Mouse (Mus musculus): ENCODE measurements at regions not wholly inside any gene's neighbourhood (a gene's known extent, or its start where the extent isn't known, plus 50 kb on each side); places are given as distances from the start of the nearest gene placed in this dataset.

DNA sequence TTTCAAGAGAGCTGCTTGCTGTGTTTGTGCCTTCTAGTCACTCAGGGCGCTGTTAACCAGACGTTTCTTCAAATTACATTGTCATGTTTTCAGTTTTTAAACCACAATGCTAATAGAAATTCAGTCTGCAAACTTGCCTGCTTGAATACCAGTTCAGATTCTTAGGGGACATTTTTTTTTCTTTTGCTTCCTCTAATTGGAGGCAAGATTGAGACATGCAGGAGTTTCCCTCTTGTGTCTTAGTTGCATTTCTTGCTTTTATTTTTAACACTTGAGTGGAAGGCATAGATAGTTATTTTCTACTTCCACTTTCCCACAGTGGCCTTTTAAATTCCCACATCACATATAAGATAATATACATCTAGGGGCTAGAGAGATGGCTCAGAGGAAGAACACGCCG is 246.8 kb downstream of the Grpr start:
- no peak for DNase-seq (ENCODE audit: low spot score)

DNA sequence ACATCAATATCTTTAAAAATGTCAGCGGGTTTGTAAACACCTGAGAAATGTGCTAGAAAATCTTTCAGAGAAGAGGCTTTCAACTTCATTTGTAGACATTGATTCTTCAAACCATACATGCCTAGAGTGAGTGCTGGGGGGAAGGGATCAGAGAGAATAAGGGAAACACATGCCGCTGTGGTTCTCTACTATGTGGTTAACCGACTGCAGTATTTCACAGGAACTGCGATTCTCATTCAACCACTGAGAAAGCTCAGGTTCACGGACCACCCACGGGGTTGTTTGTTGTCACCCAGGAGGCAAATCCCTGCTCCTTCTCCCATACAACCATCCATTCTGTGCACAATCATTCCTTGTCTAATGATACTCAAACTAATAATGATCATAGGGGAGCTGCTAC is 248.4 kb downstream of the Grpr start:
- DNase-seq (ENCODE audit: low spot score), result no peak

DNA sequence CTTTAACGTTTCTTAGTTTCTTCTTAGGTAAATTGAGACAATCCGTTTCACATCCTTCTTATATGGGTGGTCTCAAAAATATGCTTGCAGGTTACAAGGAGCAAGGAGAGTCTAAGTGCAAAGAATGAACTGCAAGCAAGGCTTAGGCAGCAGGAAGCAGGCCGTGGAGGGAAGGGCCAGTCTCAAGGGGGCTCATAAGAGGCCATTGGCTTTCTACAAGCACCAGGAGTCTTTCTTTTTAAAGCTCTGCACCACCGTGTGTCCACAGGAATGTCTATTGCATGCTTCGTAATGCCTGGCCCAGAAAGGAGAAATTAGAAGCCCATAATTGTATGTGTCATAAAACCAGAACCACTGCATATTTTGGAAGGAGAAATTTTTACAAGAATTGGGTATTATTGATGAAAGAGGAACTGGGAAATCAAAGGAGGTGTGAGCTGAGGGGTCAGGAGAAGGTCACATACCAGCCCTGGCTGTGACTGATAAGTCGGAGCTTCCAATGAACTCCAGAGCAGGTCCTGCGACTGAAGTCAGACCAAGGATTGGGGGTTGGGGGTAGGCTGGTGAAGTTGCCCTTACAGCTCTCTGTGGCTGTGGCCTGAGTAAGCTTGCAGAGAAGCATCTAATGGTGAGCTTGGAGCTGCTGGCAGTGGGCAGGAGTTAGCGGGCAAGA is 252.4 kb downstream of the Grpr start:
- DNase-seq (ENCODE audit: low spot score), result no peak

DNA sequence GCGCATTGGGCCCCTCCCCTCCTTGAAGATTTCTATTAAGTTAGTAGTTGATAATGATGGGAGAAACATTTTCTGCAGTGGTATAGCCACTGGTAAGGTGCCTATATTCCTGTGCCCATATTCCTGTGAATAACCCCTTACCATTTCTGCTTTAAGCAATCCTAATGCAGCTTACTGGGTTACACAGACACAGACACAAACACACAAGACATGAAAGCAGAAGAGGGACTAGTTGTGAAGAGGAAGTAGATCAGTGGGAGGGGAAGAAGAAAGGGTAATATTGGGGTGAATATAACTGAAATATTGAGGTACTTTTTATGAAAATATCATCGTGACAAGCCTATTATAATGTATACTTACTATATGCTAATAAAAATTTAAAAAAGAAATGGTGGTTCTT is 288.2 kb downstream of the Grpr start:
- no peak for DNase-seq (ENCODE audit: low spot score)

DNA sequence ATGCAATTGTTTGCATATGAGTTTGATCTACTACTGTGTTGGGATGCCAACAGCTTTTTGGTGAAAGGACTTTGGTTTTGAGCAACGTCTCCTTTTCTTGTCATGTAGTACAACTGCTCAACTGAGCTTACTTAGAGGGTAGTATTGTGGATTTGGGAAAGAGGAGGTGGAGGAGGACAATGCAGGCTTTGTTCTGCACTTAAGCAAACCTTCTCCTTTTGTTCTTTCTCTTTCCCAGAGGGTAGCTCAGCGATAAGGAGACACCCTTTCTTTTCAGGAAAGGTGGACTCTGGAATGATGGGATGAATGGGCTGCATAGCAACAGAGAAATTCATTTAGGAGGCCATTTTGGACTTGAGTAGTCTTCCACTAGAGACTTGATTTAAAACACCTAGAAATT is 288.6 kb upstream of the S100g start:
- DNase-seq (ENCODE audit: low spot score), result no peak

DNA sequence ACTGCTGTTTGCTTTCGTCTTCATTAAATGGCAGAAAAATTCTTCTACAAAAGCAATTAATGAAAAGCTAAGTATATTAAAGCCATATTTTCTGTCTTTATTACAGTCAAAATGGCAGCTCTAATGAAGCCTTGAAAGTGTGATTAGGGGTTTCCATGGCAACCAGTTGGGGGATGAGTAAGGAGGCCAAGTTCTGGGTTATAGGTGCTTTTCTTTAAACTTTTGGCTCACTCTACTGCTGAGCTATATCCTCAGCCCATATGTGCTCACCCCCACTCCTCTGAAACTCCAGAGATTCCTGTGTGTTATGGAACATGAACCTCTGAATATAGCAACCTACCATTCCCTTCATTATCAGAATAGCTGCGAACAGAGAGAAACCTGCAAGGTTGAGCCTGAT is 240.9 kb upstream of the S100g start:
- DNase-seq (ENCODE audit: low spot score), result no peak

DNA sequence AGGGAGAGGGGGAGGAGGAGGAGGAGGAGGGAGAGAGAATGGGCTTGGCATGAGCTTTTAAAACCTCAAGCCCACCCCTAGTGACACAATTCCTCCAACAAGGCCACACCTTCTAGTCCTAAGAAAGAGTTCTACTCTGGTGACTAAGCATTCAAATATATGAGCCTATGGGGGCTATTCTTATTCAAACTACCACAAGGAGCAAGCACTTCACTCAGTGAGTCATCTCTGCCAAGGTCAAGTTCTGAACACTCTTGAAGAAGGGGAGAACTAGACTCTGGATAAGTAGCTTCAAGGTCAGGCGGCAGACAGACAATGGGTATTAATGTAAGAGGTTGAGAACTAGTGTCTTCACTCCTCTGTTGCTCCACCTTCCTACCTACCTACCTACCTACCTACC is 239.0 kb upstream of the S100g start:
- DNase-seq (ENCODE audit: low spot score), result no peak

DNA sequence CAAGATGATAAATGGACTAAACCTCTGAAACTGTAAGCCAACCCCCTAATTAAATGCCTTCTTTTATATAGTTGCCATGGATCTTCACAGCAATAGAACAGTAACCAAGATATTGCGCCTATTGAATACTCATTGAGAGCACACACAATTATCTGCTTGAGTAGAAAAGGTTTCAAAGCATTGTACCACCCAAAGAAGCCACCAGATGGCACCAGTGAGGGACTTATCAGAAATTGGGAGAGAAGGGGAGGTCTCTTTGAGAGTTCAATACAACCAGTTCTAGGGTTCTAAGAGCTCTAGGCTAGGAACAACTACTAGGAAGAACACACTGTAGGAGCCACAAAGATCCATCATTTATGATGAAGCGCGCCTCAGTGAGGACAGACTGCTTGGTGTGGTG is 217.2 kb upstream of the S100g start:
- no peak for DNase-seq (ENCODE audit: low spot score)

DNA sequence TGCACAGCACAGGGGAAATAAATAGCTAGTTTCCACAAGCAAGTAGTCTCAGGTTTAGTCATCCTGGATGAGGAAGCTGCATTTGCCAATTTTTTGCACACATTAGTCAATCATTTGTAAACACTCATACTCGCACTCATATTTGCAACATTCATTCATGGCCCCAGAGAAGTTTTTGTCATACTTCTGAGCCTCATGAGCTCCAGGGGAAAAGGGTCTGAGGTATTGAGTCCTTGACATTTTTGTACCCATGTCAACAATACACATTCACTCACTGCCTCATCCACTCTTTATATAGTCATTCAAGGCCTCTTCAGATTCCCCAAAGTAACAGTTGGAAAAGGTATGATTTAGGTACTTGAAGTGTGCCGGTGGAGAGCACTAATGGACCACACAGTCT is 200.4 kb upstream of the S100g start:
- DNase-seq (ENCODE audit: low spot score), result no peak

DNA sequence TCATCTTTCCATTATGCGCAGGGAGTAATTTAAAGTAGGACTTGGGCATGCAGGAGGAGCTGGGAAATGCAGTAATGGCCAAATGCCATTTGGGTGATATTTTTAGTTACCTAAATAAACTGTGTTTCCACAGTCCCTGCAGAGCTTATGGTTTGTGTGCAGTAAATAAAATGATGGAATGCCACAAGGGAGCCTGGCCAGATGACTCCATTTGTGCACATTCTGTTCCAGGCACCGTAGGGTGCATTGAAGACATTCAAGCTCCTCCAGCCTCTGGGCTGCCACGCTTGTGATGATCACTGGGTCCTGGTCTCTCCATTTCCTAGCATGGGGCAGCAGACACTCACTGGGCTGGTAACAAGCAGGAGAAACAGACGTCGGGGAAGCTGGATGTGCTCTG is 190.9 kb upstream of the S100g start:
- DNase-seq (ENCODE audit: low spot score), result no peak

DNA sequence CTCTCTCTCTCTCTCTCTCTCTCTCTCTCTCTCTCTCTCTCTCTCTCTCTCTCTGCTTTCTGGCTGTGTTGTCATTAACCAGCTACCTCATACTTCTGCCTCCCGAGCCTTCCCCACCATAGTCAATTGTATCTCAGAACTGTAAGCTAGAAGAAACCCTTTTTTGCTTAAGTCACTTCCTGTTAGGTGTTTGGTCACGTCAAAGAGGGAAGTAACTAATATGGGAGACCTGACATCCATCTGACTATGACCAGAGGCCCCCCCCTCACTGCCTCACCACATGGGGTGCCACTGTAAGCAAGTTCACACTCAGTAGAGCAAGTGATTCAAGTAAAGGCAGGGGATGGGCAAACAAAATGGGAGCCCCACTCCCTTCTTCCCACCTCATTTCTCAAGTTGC is 187.6 kb upstream of the S100g start:
- no peak for DNase-seq (ENCODE audit: low spot score)

DNA sequence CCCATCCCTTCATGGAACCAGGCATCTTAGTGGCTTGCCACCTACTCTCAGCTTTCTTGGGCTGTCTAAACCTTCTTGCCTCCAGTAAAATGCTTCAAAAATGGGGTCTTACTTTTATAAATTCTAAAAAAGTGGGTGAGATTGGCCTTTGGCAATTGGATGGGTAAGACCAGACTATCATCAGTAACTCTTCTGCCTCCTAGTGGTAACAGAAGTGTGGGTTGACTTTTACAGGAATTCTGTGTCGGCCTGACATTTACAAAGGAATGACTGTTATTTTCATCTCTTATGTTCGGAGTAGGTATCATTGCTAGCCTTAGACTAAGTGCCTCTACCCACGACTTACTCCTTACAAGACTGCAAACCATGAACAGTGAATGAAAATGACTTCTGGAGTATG is 180.1 kb upstream of the S100g start:
- DNase-seq (ENCODE audit: low spot score), result peak; percentile 5

DNA sequence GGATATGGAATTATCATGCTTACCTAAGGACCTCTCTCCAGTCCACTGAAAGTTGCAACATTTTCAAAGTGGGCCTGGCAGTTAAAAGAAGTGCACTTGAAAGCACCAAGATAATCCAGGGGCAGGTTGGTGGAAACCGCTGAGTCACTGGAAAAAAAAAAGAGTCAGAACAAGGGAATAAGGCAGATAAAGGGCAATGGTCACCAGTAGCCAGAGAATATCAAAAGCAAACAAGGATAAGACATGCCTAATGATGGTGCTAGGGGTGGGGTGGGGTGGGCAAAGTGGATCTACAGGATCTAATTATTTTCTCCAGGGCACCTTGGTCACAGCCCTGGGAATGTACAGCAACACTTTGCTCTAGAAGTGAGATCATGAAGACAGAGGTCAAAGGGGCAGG is 175.1 kb upstream of the S100g start:
- no peak for DNase-seq (ENCODE audit: low spot score)

DNA sequence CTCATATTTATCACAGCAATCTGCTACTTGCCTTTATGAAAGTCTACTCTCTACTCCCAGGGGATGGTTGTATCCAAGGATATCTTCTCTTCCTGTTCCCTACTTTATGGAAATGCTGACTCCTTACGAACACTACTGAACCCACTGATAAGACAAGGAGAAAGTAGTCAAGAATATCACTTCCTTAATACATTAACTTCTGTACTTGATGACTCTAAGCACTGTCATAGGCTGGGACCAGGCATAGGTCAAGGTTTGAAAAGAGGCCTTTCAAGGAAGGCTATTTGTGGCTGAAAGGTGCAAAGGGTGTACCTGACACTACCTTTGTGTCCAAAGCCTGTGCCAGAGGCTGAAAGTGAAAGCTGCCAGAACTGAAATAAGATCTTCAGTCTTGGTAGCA is 164.2 kb upstream of the S100g start:
- DNase-seq (ENCODE audit: low spot score), result no peak

DNA sequence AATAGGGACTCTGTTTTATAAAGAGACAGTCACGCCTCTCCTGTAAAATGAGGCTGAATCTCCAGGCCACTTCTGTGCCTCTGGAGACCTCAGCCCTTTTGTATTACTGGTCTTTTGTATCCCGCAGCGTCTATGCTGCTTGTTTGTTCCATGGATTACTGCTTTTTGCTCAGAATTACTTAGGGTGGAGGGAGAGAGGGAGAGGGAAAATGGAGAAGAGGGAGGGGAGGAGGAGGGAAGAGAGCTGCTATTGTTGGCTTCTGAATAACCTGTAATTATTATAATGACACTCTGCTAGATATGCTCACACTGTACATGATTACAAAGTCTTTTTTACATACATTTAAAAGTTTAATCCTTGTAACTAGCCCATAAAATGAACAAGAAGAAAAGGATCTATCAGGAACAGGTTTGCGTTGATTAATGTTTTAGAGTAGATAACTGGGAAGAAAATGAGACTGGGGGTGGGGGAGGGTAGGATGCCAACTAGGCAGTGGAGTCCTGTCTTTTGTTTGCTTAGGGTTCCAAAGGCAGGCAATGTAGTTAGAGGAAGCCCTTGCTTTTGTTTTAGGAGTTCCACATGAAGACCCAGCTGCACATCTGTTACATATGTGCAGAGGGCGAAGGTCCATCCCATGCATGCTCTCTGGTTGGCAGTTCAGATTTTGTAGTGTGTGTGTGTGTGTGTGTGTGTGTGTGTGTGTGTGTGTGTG is 153.4 kb upstream of the S100g start:
- no peak for DNase-seq (ENCODE audit: low spot score)

DNA sequence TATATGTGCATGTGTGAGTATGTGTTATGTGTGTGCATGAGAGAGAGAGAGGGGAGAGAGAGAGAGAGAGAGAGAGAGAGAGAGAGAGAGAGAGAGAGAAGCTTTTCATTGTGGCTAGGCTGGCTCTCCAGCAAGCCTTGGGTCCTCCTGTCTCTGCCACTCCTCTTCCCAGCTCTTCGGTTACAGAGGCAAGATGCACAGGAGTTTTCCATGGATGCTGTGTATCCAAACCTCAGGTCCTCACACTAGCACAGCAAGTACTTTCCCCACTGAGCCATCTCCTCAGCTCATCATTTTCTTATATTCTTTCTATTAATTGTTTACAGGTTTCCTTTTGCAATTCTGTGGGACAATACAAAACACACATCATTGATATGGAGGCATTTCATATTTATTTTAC is 152.8 kb upstream of the S100g start:
- DNase-seq (ENCODE audit: low spot score), result no peak

DNA sequence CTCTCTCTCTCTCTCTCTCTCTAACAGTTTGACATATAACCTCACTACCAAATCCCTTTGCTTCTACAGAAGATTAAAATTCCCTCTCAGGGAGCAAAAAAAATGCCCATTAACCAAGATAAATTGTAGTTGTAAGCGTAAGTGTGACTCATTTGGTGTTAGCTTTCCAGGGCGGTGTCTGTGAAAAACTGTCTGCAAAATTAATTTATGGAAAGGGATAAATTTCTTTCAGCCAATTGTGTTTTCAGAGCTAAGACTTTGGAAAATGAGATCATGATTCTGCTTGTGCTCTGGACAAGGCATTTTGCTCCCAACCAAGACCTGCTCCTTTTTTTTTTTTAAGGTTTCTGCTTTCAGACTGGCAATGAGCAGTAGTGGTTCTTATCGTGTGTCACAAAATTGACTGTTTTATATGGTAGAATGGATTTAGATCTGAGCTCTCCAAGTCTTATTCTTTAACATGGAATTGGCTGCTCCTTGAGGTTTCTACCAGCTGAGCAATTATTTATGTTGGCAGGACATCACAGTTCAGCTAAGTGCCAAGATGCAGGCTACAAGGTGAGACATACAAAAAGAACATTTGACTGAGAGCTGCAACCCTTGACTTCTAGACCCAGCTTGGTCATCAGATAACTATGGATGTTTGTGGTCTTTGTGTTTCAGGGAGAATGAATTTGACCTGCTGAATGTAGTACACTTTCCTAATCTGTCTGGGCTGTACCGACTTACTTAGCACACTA is 130.8 kb upstream of the S100g start:
- DNase-seq (ENCODE audit: low spot score), result no peak
